Mouse (Mus musculus) myocyte (in vitro differentiated cells): ENCODE measurements around the gene St3gal3. TPM values are rescaled to one million over a fixed set of nuclear protein-coding genes. Genes with fewer than 3 reads are reported as not detected.

Experiments used
- H3K27me3 ChIP-seq: one replicate; pipeline ENCODE4 v1.6.1; 2011; ENCODE audit not compliant: control insufficient read depth, insufficient read depth, insufficient read length
- H3K36me3 ChIP-seq: one replicate; pipeline ENCODE4 v1.6.1; 2011; ENCODE audit not compliant: control insufficient read depth, insufficient read depth
- H3K4me2 ChIP-seq: one replicate; pipeline ENCODE4 v1.6.1; 2011; ENCODE audit warnings: low read depth, control low read depth
- H3K4me3 ChIP-seq: one replicate; pipeline ENCODE4 v1.5.1; 2011; ENCODE audit warnings: mild to moderate bottlenecking, control low read depth, moderate library complexity
- H3K79me2 ChIP-seq: one replicate; pipeline ENCODE4 v1.6.1; 2011; ENCODE audit not compliant: control insufficient read depth, insufficient read depth
- H3ac ChIP-seq: one replicate; pipeline ENCODE4 v1.6.1; 2011; ENCODE audit not compliant: control insufficient read depth, insufficient read length
- CEBPB ChIP-seq: IDR thresholded peaks from 2 replicates; pipeline ENCODE4 v1.6.1; 2011; ENCODE audit warnings: mild to moderate bottlenecking, moderate library complexity; ENCODE audit not compliant: poor library complexity, insufficient read depth, severe bottlenecking
- E2F4 ChIP-seq: IDR thresholded peaks from one replicate; pipeline ENCODE4 v1.6.1; 2011; ENCODE audit warnings: mild to moderate bottlenecking, control low read depth, moderate library complexity; ENCODE audit not compliant: insufficient read depth
- MAX ChIP-seq: IDR thresholded peaks from one replicate; pipeline ENCODE4 v1.6.1; 2011; ENCODE audit warnings: low read depth, mild to moderate bottlenecking, control low read depth
- MYOD1 ChIP-seq, 3 experiments: IDR thresholded peaks; one replicate each; pipeline ENCODE4 v1.6.1; 2011; ENCODE audit warnings: control low read depth in 2 of 3, low read depth in 2 of 3, mild to moderate bottlenecking in 2 of 3, moderate library complexity in 1 of 3; ENCODE audit not compliant: insufficient read length in 2 of 3, control insufficient read depth in 1 of 3
- MYOG ChIP-seq, 3 experiments: IDR thresholded peaks; one replicate each; pipeline ENCODE4 v1.6.1; 2011; ENCODE audit warnings: control low read depth in 2 of 3, low read depth in 2 of 3, mild to moderate bottlenecking in 2 of 3; ENCODE audit not compliant: insufficient read length in 2 of 3, control insufficient read depth in 1 of 3, insufficient read depth in 1 of 3
- POLR2A ChIP-seq: IDR thresholded peaks from one replicate; pipeline ENCODE4 v1.6.1; 2011; ENCODE audit warnings: low read depth, mild to moderate bottlenecking, control low read depth, moderate library complexity; ENCODE audit not compliant: insufficient read length
- POLR2AphosphoS2 ChIP-seq: IDR thresholded peaks from one replicate; pipeline ENCODE4 v1.6.1; 2011; ENCODE audit warnings: low read depth, control low read depth; ENCODE audit not compliant: insufficient read length
- REST ChIP-seq: IDR thresholded peaks from one replicate; pipeline ENCODE4 v1.6.1; 2011; ENCODE audit warnings: mild to moderate bottlenecking, control low read depth, moderate library complexity; ENCODE audit not compliant: insufficient read depth, insufficient read length
- SRF ChIP-seq: IDR thresholded peaks from one replicate; pipeline ENCODE4 v1.6.1; 2011; ENCODE audit warnings: low read depth; ENCODE audit not compliant: control insufficient read depth, insufficient read length
- TCF12 ChIP-seq: IDR thresholded peaks from one replicate; pipeline ENCODE4 v1.6.1; 2011; ENCODE audit warnings: mild to moderate bottlenecking, control low read depth; ENCODE audit not compliant: poor library complexity, insufficient read depth, severe bottlenecking
- TCF3 ChIP-seq: IDR thresholded peaks from one replicate; pipeline ENCODE4 v1.6.1; 2011; ENCODE audit warnings: low read depth, control low read depth; ENCODE audit not compliant: insufficient read length
- USF1 ChIP-seq: IDR thresholded peaks from one replicate; pipeline ENCODE4 v1.6.1; 2011; ENCODE audit warnings: low read depth, mild to moderate bottlenecking, control low read depth, moderate library complexity
- polyA plus RNA-seq: library from polyadenylated mRNA; unstranded; fragments of >200 nt; fragmentation: generic; extraction: Trizol; gene quantifications from one replicate; pipeline ENCODE4 v1.2.1, GENCODE M21; 2012; ENCODE audit warnings: missing spikeins

Gene St3gal3
- polyA plus RNA-seq, 1 experiment: 45.1 TPM

GRCm38 (mm10) chr4:118101497-118101896 lies 33.2 kb downstream of the St3gal3 start:
- Histone ChIP-seq H3ac (no peak overlapping the region), H3K27me3 (no peaks in the 10 kb centered on the region), H3K36me3 (no peaks in the 10 kb centered on the region), H3K79me2 (no peaks in the 10 kb centered on the region), H3K4me2 (no peak overlapping the region), H3K4me3 (no peak overlapping the region)
- no peak for TF ChIP-seq USF1
- no peak for TF ChIP-seq TCF12
- no peak for TF ChIP-seq POLR2A
- no peak for TF ChIP-seq E2F4
- no peak for TF ChIP-seq POLR2AphosphoS2
- TF ChIP-seq MAX: no peak
- no peak for TF ChIP-seq MYOD1 (IDR thresholded peaks at IDR 0.05; ENCODE audit: control insufficient read depth in 1 of 3, insufficient read length in 2 of 3, low read depth in 2 of 3)
- no peak for TF ChIP-seq CEBPB

GRCm38 (mm10) chr4:118099637-118100364 lies 34.9 kb downstream of the St3gal3 start:
- no peak for TF ChIP-seq TCF12
- no peak for TF ChIP-seq MYOD1 (IDR thresholded peaks at IDR 0.05; ENCODE audit: control insufficient read depth in 1 of 3, insufficient read length in 2 of 3, low read depth in 2 of 3)
- TF ChIP-seq TCF3: no peak
- no peak for TF ChIP-seq CEBPB
- no peak for TF ChIP-seq POLR2A
- no peak for TF ChIP-seq SRF
- TF ChIP-seq POLR2AphosphoS2: no peak
- no peak for TF ChIP-seq MYOG (IDR thresholded peaks at IDR 0.05; ENCODE audit: control insufficient read depth in 1 of 3, insufficient read depth in 1 of 3, insufficient read length in 2 of 3, low read depth in 2 of 3)
- TF ChIP-seq REST: no peak
- TF ChIP-seq USF1: no peak
- TF ChIP-seq MAX: no peak
- no peak for TF ChIP-seq E2F4
- no peak overlapping the region for H3ac ChIP-seq
- no peak overlapping the region for H3K4me2 ChIP-seq
- no peaks in the 10 kb centered on the region for H3K27me3 ChIP-seq
- no peaks in the 10 kb centered on the region for H3K36me3 ChIP-seq
- no peaks in the 10 kb centered on the region for H3K79me2 ChIP-seq
- no peak overlapping the region for H3K4me3 ChIP-seq

GRCm38 (mm10) chr4:118098571-118098970 lies 36.1 kb downstream of the St3gal3 start:
- Histone ChIP-seq H3K27me3 (no peaks in the 10 kb centered on the region), H3K4me2 (no peak overlapping the region), H3K79me2 (no peaks in the 10 kb centered on the region), H3K36me3 (no peaks in the 10 kb centered on the region), H3K4me3 (no peak overlapping the region), H3ac (no peak overlapping the region)
- TF ChIP-seq CEBPB (no peak), TCF12 (no peak), USF1 (no peak), MYOD1 (IDR thresholded peaks at IDR 0.05; ENCODE audit: control insufficient read depth in 1 of 3, insufficient read length in 2 of 3, low read depth in 2 of 3) (no peak), MAX (no peak), SRF (no peak), MYOG (IDR thresholded peaks at IDR 0.05; ENCODE audit: control insufficient read depth in 1 of 3, insufficient read depth in 1 of 3, insufficient read length in 2 of 3, low read depth in 2 of 3) (no peak), POLR2A (no peak), E2F4 (no peak), REST (no peak), TCF3 (no peak), POLR2AphosphoS2 (no peak)

DNA sequence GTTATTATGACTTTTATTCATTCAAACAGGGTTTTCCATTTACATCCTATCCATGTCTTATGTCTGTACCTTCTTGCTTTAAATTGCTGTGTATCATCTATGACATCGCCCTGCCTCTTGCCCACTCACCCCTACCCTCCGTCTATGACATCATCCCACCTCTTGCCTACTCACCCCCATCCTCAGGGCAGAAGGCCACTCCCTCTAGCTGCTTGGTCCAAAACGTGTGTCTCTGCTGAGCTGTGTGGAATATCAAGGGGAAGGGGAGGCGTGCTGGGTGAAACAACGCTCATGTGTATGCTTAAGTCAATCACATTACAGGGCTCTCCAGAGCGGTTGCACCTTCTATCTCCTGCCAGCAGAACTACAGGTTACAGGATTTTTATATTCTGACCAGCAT lies 38.6 kb downstream of the St3gal3 start:
- Histone ChIP-seq H3K79me2 (no peaks in the 10 kb centered on the region), H3K4me3 (no peak overlapping the region), H3K4me2 (no peak overlapping the region), H3K27me3 (no peaks in the 10 kb centered on the region), H3K36me3 (no peaks in the 10 kb centered on the region), H3ac (no peak overlapping the region)
- TF ChIP-seq CEBPB (no peak), USF1 (no peak), TCF12 (no peak), TCF3 (no peak), E2F4 (no peak), MYOD1 (IDR thresholded peaks at IDR 0.05; ENCODE audit: control insufficient read depth in 1 of 3, insufficient read length in 2 of 3, low read depth in 2 of 3) (no peak), SRF (no peak)

DNA sequence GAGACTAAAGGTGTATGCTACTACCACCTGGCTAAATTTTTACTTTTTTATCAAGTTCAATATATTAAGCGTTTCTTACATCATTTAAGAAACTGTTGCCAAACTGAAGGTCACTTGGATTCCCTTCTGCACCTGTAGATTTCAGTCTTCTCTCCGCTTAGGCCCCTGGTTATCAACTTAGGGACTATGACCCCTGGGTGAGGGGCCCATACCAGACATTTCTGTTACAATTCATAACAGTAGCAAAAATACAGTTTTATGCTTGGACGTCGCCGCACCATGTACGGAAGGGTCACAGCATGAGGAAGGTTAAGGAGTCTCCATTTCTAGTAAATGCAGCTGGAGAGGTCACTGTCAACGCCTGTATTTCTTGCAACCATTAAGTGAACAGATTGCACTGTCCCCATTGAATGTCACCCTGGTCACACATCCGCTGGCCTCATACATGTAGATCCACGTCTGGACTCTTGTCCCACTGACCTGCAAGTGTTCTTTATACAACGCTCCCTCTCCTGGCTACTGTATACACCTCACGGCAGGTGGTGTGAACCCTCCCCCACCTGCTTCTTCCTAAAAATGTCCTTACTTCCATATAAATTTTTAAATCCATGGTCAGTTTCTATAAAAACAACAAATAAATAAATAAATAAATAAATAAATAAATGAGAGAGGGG lies 41.8 kb downstream of the St3gal3 start:
- Histone ChIP-seq H3K79me2 (no peaks in the 10 kb centered on the region), H3K4me3 (no peak overlapping the region), H3K36me3 (no peaks in the 10 kb centered on the region), H3K27me3 (no peaks in the 10 kb centered on the region), H3K4me2 (no peak overlapping the region), H3ac (no peak overlapping the region)
- TF ChIP-seq POLR2A (no peak), E2F4 (no peak), USF1 (no peak), SRF (no peak), MYOG (IDR thresholded peaks at IDR 0.05; ENCODE audit: control insufficient read depth in 1 of 3, insufficient read depth in 1 of 3, insufficient read length in 2 of 3, low read depth in 2 of 3) (no peak), TCF3 (no peak), TCF12 (no peak), MAX (no peak)
